Mouse (Mus musculus): ENCODE measurements around the gene D930020B18Rik. TPM values are rescaled to one million over a fixed set of nuclear protein-coding genes. Genes with fewer than 3 reads are reported as not detected.
A peak's percentile ranks its signal among the peaks of the same experiment; 100 is the strongest.

Gene D930020B18Rik
- polyA plus RNA-seq, 1 experiment from 2014 or later, result 0.57 TPM

DNA sequence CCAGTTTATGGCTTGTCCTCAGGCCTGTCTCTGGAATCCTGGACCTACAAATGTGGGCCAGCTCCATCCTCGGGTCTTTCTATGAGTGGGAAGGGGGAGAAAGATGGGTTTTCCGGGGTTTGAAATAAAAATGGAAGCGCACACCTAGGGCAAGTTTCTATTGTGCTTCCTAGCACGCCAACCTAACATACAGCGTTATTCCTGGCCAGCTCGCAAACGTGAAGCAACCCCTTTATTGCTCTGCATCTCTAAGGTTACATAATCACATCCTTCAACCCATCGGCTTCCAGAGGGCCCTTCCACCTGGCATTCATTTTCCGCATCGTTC is 480 bp upstream of the D930020B18Rik start:
- Histone ChIP-seq H3K9ac (peak overlapping the region; percentile 21; the same call in 1 of the 2 replicates), H3K4me3 (peak overlapping the region; percentile 51), H3K9me3 (no peaks in the 10 kb centered on the region), H3K27ac (no peak overlapping the region), H3K4me2 (peak overlapping the region; percentile 96), H3K4me1 (peaks cover 12% of the 10 kb centered on the region), H3K27me3 (peaks cover 42% of the 10 kb centered on the region), H3K36me3 (no peaks in the 10 kb centered on the region)
- WGBS, result 12% methylated on average over 10 of the region's 10 CpGs
- ATAC-seq (ENCODE audit: borderline replicate concordance, extremely low read depth, low FRiP score, low TSS enrichment), result no peak

DNA sequence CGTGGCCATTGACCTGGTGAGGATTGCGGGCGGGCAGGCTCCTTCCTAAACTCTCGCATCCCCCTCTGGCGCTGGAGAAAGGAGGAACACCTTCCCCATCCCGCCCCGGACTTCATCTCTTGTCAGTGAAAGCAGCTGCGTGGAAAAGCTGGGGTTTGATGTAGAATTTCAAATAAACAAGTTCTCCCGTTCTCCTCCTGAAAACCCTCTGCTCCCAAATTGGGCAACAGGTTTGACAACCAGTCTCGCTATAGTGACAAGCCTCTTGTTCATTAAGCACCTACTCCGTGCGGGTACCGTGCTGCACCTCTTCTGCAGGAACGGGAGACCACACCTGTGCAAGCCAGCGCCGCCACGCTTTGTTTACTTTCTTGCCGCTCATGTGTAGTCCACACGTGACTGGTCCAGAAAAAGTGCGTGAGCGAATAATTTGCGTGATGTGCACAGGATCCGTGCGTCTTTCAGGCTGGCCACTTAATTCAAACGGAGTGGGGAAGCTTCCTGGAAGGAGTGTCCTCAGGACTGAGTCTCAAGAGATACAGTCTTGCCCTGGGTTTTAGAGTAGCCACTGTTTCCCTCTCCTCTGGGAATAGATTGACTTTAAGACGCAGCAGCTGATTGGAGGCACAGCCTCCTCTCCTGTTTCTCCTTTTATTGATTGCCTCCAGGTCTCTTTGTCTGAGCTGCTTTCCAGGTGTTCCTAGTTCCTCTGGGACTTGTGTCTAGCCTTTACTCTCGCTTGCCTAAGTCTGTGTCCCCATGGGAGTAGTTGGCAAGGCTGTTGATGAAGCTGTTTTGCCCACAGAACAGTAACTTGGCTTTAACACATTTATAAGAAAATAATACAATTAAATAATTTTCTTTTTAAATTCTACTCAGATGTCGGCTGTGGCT is 913 bp downstream of the D930020B18Rik start:
- Histone ChIP-seq H3K36me3 (no peaks in the 10 kb centered on the region), H3K9ac (peak overlapping the region; percentile 21)

DNA sequence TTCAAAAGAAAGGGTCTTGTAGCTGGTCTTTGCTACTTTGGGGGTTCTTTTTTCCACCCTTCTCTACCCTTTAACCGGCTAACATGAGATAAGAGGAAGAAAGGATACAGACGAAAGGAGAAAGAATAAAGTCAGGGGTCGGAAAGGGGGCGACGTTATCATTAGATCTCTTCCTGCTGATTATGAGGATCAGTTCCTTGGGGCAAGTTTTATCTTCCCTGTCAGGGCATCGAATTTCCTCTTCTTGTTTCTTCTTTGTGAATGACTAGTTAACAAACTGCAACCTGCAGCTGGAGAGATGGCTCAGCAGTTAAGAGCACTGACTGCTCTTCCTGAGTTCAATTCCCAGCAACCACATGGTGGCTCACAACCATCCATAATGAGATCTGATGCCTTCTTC is 4.9 kb downstream of the D930020B18Rik start:
- Histone ChIP-seq H3K9me3 (no peaks in the 10 kb centered on the region), H3K4me1 (peaks cover 8% of the 10 kb centered on the region), H3K4me2 (no peak overlapping the region), H3K27ac (no peak overlapping the region), H3K27me3 (peaks cover 20% of the 10 kb centered on the region), H3K4me3 (no peak overlapping the region), H3K9ac (no peak overlapping the region), H3K36me3 (no peaks in the 10 kb centered on the region)
- WGBS, result 36% methylated on average over 6 of the region's 6 CpGs
- ATAC-seq (ENCODE audit: borderline replicate concordance, extremely low read depth, low FRiP score, low TSS enrichment), result no peak

More for the DNA sequence above, 913 bp downstream of the D930020B18Rik start:
- ATAC-seq (ENCODE audit: borderline replicate concordance, extremely low read depth, low FRiP score, low TSS enrichment), result 0 out of 2 replicates have a peak, but pooled peaks have one; percentile 49
- H3K4me1 ChIP-seq, result peaks cover 12% of the 10 kb centered on the region
- H3K27ac ChIP-seq, result no peak overlapping the region
- H3K4me3 ChIP-seq, result peak overlapping the region; percentile 51
- 6% methylated on average over 28 of the region's 28 CpGs for WGBS
- H3K4me2 ChIP-seq, result peak overlapping the region; percentile 96
- H3K27me3 ChIP-seq, result peaks cover 42% of the 10 kb centered on the region
- H3K9me3 ChIP-seq, result no peaks in the 10 kb centered on the region

DNA sequence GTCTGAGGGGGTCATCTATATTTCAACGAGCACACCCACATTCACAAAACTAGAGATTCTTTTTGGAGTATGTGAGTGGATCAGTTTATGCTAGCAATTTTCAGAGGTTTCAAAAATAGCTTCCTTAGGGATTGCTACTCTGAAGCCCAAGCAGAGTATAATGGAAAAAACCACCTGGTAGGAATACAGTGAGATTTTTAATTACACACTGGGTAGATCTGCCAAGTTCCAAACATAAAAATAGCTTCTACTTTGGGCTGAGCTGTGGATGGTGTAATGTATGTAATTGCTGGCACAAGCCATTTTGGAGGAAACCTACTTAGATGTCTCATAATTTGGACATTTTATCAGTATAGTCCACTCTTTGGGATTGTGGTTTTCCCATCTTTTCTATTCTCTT is 11.7 kb downstream of the D930020B18Rik start:
- no peaks in the 10 kb centered on the region for H3K4me1 ChIP-seq
- H3K27me3 ChIP-seq, result no peaks in the 10 kb centered on the region
- no peaks in the 10 kb centered on the region for H3K9me3 ChIP-seq
- no peak overlapping the region for H3K4me3 ChIP-seq
- H3K9ac ChIP-seq, result no peak overlapping the region
- no peak overlapping the region for H3K27ac ChIP-seq
- no peak for ATAC-seq (ENCODE audit: borderline replicate concordance, extremely low read depth, low FRiP score, low TSS enrichment)
- H3K4me2 ChIP-seq, result no peak overlapping the region
- WGBS, result 88% methylated on average over 1 of the region's 1 CpGs
- no peaks in the 10 kb centered on the region for H3K36me3 ChIP-seq

DNA sequence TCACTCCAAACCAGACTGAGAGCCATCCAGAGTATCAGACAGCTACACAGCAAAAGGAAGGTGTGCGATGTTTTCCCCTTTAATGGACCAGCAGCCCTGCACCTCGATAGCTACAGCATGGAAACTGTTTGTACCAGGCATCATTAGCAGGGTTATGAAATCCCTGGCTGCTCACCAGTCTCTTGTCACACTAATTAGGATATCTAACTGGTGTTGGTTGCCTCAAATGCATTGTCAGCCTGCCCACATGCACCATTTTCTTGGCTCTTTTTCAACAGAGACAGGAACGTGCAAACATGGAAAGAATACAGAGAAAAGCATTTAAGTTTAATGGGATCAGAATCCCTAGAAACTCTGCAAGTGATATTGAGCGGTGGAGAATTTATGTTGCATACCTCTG is 14.5 kb downstream of the D930020B18Rik start:
- ATAC-seq (ENCODE audit: borderline replicate concordance, extremely low read depth, low FRiP score, low TSS enrichment), result no peak
- Histone ChIP-seq H3K4me1 (no peaks in the 10 kb centered on the region), H3K4me3 (no peak overlapping the region), H3K36me3 (no peaks in the 10 kb centered on the region), H3K4me2 (no peak overlapping the region), H3K9ac (no peak overlapping the region), H3K9me3 (no peaks in the 10 kb centered on the region), H3K27me3 (no peaks in the 10 kb centered on the region), H3K27ac (no peak overlapping the region)
- 83% methylated on average over 4 of the region's 4 CpGs for WGBS

DNA sequence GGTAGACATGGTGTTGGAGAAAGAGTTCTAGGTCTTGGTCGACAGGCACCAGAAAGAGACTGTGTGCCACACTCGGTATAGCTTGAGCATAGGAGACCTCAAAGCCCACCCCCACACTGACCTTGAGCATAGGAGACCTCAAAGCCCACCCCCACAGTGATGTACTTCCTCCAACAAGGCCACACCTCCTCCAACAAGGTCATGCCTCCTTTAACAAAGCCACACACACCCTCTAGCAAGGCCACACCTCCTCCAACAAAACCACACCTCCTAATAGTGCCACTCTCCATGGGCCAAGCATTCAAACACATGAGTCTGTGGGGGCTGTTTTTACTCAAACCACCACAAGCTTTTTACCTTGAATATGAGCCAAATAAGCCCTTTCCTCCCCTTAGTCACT is 21.3 kb downstream of the D930020B18Rik start:
- Histone ChIP-seq H3K4me1 (no peaks in the 10 kb centered on the region), H3K9me3 (no peaks in the 10 kb centered on the region), H3K9ac (no peak overlapping the region), H3K4me2 (no peak overlapping the region), H3K4me3 (no peak overlapping the region), H3K27me3 (no peaks in the 10 kb centered on the region), H3K36me3 (no peaks in the 10 kb centered on the region), H3K27ac (no peak overlapping the region)
- WGBS, result 86% methylated on average over 2 of the region's 2 CpGs
- ATAC-seq (ENCODE audit: borderline replicate concordance, extremely low read depth, low FRiP score, low TSS enrichment), result no peak

DNA sequence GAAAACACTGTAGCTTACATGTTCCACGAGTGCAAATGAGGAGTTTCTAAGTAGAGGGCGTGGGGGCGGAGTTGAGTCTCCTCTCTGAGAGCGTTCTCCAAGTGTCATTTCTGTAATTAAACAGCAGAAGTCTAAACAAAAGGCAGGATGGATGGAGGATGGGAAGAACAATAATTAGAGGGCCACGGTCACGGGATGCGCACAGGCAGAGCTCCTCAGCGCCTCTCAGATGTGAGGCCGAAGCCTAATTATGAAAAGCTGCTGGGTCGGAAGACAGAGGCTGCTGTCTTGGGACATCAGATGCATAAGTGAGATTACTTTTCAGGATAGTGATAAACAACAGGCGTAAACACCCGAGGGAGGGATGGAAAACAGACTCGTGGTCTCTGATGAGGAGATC is 22.2 kb downstream of the D930020B18Rik start:
- no peak overlapping the region for H3K9ac ChIP-seq
- no peaks in the 10 kb centered on the region for H3K36me3 ChIP-seq
- H3K27me3 ChIP-seq, result no peaks in the 10 kb centered on the region
- H3K4me2 ChIP-seq, result no peak overlapping the region
- H3K27ac ChIP-seq, result no peak overlapping the region
- H3K4me1 ChIP-seq, result no peaks in the 10 kb centered on the region
- WGBS, result 61% methylated on average over 13 of the region's 13 CpGs
- no peak overlapping the region for H3K4me3 ChIP-seq
- ATAC-seq (ENCODE audit: borderline replicate concordance, extremely low read depth, low FRiP score, low TSS enrichment), result no peak
- H3K9me3 ChIP-seq, result no peaks in the 10 kb centered on the region

DNA sequence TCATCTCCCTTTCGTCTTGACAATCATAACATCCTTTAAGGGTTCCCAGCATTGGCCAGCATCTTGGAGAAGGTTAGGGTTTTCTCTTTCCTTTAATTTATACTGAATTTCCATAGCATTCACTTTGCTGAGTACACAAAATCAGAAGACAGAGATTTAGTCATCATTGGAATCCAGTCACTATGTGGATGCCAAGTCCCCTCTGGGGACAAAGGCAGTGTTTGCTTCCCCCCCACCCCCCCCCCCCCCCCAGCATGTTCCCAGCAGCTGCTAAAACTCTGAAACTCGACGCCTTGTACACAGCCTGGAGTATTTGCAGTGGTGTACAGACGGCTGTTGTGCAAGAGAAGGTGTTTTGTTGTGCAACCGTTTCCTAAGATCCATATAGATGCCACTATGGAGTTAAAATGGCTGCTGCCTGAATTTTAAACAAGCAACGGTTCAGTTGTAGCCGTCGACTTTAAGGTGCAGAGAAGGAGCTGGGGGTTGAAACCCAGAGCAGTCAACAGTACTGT is 24.3 kb downstream of the D930020B18Rik start:
- Histone ChIP-seq H3K27ac (no peak overlapping the region), H3K36me3 (no peaks in the 10 kb centered on the region), H3K4me2 (no peak overlapping the region), H3K4me1 (no peaks in the 10 kb centered on the region), H3K4me3 (no peak overlapping the region), H3K27me3 (no peaks in the 10 kb centered on the region), H3K9ac (no peak overlapping the region), H3K9me3 (no peaks in the 10 kb centered on the region)
- peak; percentile 46; the same call in 1 of the 2 replicates for ATAC-seq (ENCODE audit: borderline replicate concordance, extremely low read depth, low FRiP score, low TSS enrichment)
- WGBS, result 34% methylated on average over 8 of the region's 8 CpGs

DNA sequence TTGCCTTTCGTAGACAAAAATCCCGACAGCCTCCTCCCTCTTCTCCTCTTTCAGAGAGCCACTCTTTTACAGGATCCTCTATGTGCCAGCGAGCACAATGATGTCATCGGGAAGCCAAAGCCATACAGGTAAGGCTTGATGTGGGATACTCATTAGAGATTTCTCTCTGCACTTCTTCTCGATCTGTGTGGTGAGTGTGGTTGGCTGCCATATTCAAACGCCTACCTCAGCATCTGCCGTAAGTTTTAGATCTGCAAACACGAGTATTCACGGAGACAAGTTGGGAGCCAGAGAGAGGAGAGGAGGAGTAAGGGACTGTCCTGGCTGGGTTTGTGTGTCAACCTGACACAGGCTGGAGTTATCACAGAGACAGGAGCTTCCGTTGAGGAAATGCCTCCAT is 27.7 kb downstream of the D930020B18Rik start:
- H3K27me3 ChIP-seq, result no peaks in the 10 kb centered on the region
- no peaks in the 10 kb centered on the region for H3K9me3 ChIP-seq
- H3K4me2 ChIP-seq, result no peak overlapping the region
- H3K27ac ChIP-seq, result no peak overlapping the region
- H3K9ac ChIP-seq, result no peak overlapping the region
- WGBS, result 79% methylated on average over 10 of the region's 10 CpGs
- H3K4me3 ChIP-seq, result no peak overlapping the region
- no peak for ATAC-seq (ENCODE audit: borderline replicate concordance, extremely low read depth, low FRiP score, low TSS enrichment)
- no peaks in the 10 kb centered on the region for H3K4me1 ChIP-seq
- H3K36me3 ChIP-seq, result no peaks in the 10 kb centered on the region

DNA sequence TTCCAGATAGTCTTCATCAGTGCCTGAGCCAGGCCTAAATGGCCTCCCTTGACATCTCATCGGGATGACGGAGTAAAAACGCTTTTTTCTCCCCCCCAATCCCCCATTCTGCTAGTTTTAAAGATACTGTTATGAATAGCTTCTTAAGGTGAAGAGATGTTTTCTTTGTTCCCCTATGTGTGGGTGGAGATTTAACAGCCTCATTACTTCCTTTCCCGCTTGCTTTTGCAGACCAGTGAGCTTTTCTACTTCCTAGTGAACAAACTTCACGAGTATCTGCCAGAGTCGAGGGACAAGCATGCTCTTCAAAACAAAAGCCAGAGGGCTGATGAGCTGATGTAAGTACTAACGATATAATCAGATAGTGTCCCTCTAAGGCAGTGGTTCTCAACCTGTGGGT is 35.6 kb downstream of the D930020B18Rik start:
- Histone ChIP-seq H3K4me2 (no peak overlapping the region), H3K4me3 (no peak overlapping the region), H3K4me1 (no peaks in the 10 kb centered on the region), H3K27ac (no peak overlapping the region), H3K9ac (no peak overlapping the region), H3K36me3 (no peaks in the 10 kb centered on the region), H3K27me3 (no peaks in the 10 kb centered on the region), H3K9me3 (no peaks in the 10 kb centered on the region)
- ATAC-seq (ENCODE audit: borderline replicate concordance, extremely low read depth, low FRiP score, low TSS enrichment), result no peak
- 52% methylated on average over 7 of the region's 7 CpGs for WGBS

DNA sequence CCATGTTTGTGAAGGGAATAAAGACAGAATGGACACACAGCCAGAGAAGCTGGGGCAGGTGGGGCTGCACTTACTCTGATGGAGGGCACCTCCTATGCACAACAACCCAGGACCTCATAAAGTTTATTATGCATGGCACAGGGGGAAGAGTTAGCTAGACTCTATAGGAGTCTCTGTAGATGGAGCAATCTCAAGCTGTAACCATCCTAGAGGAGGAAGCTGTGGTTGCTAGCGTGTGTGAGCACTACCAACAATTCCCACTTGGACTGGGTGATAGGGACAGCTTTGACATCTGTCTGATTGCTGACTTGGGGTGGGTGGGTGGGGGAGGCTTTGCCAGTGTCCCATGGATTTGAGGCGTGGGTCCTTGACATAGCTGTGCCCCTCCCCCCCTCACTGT is 39.5 kb downstream of the D930020B18Rik start:
- H3K27ac ChIP-seq, result no peak overlapping the region
- no peak overlapping the region for H3K4me2 ChIP-seq
- no peaks in the 10 kb centered on the region for H3K4me1 ChIP-seq
- no peak overlapping the region for H3K9ac ChIP-seq
- no peaks in the 10 kb centered on the region for H3K27me3 ChIP-seq
- no peak overlapping the region for H3K4me3 ChIP-seq
- WGBS, result 67% methylated on average over 2 of the region's 2 CpGs
- no peaks in the 10 kb centered on the region for H3K36me3 ChIP-seq
- ATAC-seq (ENCODE audit: borderline replicate concordance, extremely low read depth, low FRiP score, low TSS enrichment), result no peak
- H3K9me3 ChIP-seq, result no peaks in the 10 kb centered on the region

DNA sequence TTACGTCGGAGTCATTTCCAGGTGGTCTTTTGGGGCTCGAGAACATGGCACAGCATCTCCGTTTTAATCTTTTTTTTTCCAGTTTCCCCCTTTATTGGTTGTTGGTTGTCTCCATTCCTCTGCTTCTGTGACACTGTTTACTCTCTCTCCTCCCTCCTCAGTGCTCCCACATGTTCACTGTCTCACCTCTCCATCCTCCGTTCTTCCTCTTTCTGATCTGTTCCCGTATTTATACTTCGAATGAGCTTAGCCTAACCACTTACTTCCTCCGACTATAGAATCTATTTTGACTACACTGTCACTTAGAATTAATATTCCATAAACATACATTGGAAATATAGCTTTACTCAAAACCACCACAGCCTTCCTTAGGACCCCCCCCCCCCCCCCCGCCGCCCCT is 41.2 kb downstream of the D930020B18Rik start:
- Histone ChIP-seq H3K36me3 (no peaks in the 10 kb centered on the region), H3K27me3 (no peaks in the 10 kb centered on the region)
- WGBS, result 86% methylated on average over 10 of the region's 10 CpGs

More for the DNA sequence above, 41.2 kb downstream of the D930020B18Rik start:
- no peak for ATAC-seq (ENCODE audit: borderline replicate concordance, extremely low read depth, low FRiP score, low TSS enrichment)
- Histone ChIP-seq H3K4me1 (no peaks in the 10 kb centered on the region), H3K9ac (no peak overlapping the region), H3K27ac (no peak overlapping the region), H3K4me2 (no peak overlapping the region), H3K4me3 (no peak overlapping the region), H3K9me3 (no peaks in the 10 kb centered on the region)
